Mouse (Mus musculus) forebrain, embryonic 13.5 days (tissue): ENCODE data around the gene Tspan12. TPM values are rescaled to one million over a fixed set of nuclear protein-coding genes. Genes with fewer than 3 reads are reported as not detected.
A peak's percentile ranks its signal among the peaks of the same experiment; 100 is the strongest.

ENCODE experiments used
- ATAC-seq: fragments of 200-750 bp; cut with Nextera tagmentation; 2 replicates; pipeline ENCODE4 v1.8.0; 2017
- H3K27ac ChIP-seq: fragments of 300-500 bp; sonication (generic); 2 replicates; pipeline ENCODE4 v1.5.1; 2015; ENCODE audit warnings: inconsistent platforms, mild to moderate bottlenecking, moderate library complexity
- H3K27me3 ChIP-seq: fragments of 300-500 bp; sonication (generic); 2 replicates; pipeline ENCODE4 v1.6.1; 2015; ENCODE audit warnings: mild to moderate bottlenecking, inconsistent platforms
- H3K36me3 ChIP-seq: fragments of 300-500 bp; sonication (generic); 2 replicates; pipeline ENCODE4 v1.6.1; 2015; ENCODE audit warnings: mild to moderate bottlenecking, inconsistent platforms; ENCODE audit not compliant: poor library complexity, severe bottlenecking
- H3K4me1 ChIP-seq: fragments of 300-500 bp; sonication (generic); 2 replicates; pipeline ENCODE4 v1.6.1; 2015; ENCODE audit warnings: inconsistent platforms
- H3K4me2 ChIP-seq: fragments of 300-500 bp; sonication (generic); 2 replicates; pipeline ENCODE4 v1.6.1; 2015; ENCODE audit warnings: inconsistent platforms, mild to moderate bottlenecking, moderate library complexity
- H3K4me3 ChIP-seq: fragments of 300-500 bp; sonication (generic); 2 replicates; pipeline ENCODE4 v1.5.1; 2015; ENCODE audit warnings: mild to moderate bottlenecking, inconsistent platforms
- H3K9ac ChIP-seq: fragments of 300-500 bp; sonication (generic); 2 replicates; pipeline ENCODE4 v1.6.1; 2015; ENCODE audit warnings: mild to moderate bottlenecking, inconsistent platforms
- H3K9me3 ChIP-seq: fragments of 300-500 bp; sonication (generic); replicated peaks from 2 replicates; pipeline ENCODE4 v1.6.1; 2016; ENCODE audit warnings: inconsistent platforms
- WGBS: fragments of 180-500 bp; shearing (Covaris S2); methylation state at CpG from one replicate; pipeline ENCODE4 v1.1.7; 2015; 5-methylcytosine and 5-hydroxymethylcytosine counted together
- polyA plus RNA-seq: library from polyadenylated mRNA; unstranded; fragments of >200 nt; fragmentation: Nextera tagmentation; extraction: Ambion mirVana; gene quantifications from 2 replicates; pipeline ENCODE4 v1.2.1, GENCODE M21; 2015

Tspan12 gene
- polyA plus RNA-seq, 1 experiment from 2014 or later = 67.3 TPM

GRCm38 (mm10) chr6:21767787-21768221 is 84.5 kb downstream of the Tspan12 start:
- H3K4me2 ChIP-seq = no peak overlapping the region
- no peaks in the 10 kb centered on the region for H3K27me3 ChIP-seq
- no peak overlapping the region for H3K4me3 ChIP-seq
- no peaks in the 10 kb centered on the region for H3K9me3 ChIP-seq
- no peak overlapping the region for H3K9ac ChIP-seq
- 0 out of 2 replicates have a peak, but pooled peaks cover 3% of the 10 kb centered on the region for H3K4me1 ChIP-seq
- H3K27ac ChIP-seq = no peak overlapping the region
- WGBS = 70% methylated on average over 12 of the region's 12 CpGs
- H3K36me3 ChIP-seq = peaks cover 4% of the 10 kb centered on the region
- ATAC-seq = peak; percentile 57; the same call in 1 of the 2 replicates

- Histone ChIP-seq H3K27me3 (no peaks in the 10 kb centered on the region), H3K4me2 (no peak overlapping the region), H3K9me3 (no peaks in the 10 kb centered on the region), H3K4me3 (no peak overlapping the region), H3K4me1 (no peaks in the 10 kb centered on the region), H3K36me3 (no peaks in the 10 kb centered on the region), H3K9ac (no peak overlapping the region), H3K27ac (no peak overlapping the region)
- WGBS = 80% methylated on average over 1 of the region's 1 CpGs
- no peak for ATAC-seq
Measured at GRCm38 (mm10) chr6:21747536-21747935, 104.8 kb downstream of the Tspan12 start.

GRCm38 (mm10) chr6:21744615-21745266 is 107.6 kb downstream of the Tspan12 start:
- Histone ChIP-seq H3K9me3 (no peaks in the 10 kb centered on the region), H3K4me3 (no peak overlapping the region), H3K9ac (no peak overlapping the region), H3K4me2 (no peak overlapping the region), H3K27me3 (no peaks in the 10 kb centered on the region), H3K36me3 (no peaks in the 10 kb centered on the region), H3K4me1 (no peaks in the 10 kb centered on the region), H3K27ac (no peak overlapping the region)
- ATAC-seq = no peak
- 86% methylated on average over 3 of the region's 3 CpGs for WGBS

GRCm38 (mm10) chr6:21740606-21741005 is 111.7 kb downstream of the Tspan12 start:
- WGBS = 50% methylated on average over 2 of the region's 2 CpGs
- no peaks in the 10 kb centered on the region for H3K27me3 ChIP-seq
- no peak for ATAC-seq

GRCm38 (mm10) chr6:21722238-21722637 is 130.1 kb downstream of the Tspan12 start:
- no peaks in the 10 kb centered on the region for H3K4me1 ChIP-seq
- H3K27me3 ChIP-seq = no peaks in the 10 kb centered on the region
- no peaks in the 10 kb centered on the region for H3K9me3 ChIP-seq
- 89% methylated on average over 10 of the region's 10 CpGs for WGBS
- H3K36me3 ChIP-seq = no peaks in the 10 kb centered on the region
- no peak overlapping the region for H3K4me2 ChIP-seq
- no peak overlapping the region for H3K4me3 ChIP-seq
- H3K9ac ChIP-seq = no peak overlapping the region
- no peak for ATAC-seq
- no peak overlapping the region for H3K27ac ChIP-seq

More at GRCm38 (mm10) chr6:21740606-21741005, 111.7 kb downstream of the Tspan12 start:
- no peak overlapping the region for H3K27ac ChIP-seq
- H3K4me2 ChIP-seq = no peak overlapping the region
- no peaks in the 10 kb centered on the region for H3K4me1 ChIP-seq
- no peak overlapping the region for H3K9ac ChIP-seq
- H3K4me3 ChIP-seq = no peak overlapping the region
- H3K9me3 ChIP-seq = no peaks in the 10 kb centered on the region
- no peaks in the 10 kb centered on the region for H3K36me3 ChIP-seq

Other genes starting within 250 kb of the Tspan12 start
- 69.6 and 75.6 TPM in 2 replicates for gene Ing3, start 97.1 kb upstream of the Tspan12 start, polyA plus RNA-seq
- 2.7 and 3.0 TPM in 2 replicates for gene Cped1, start 133.4 kb upstream of the Tspan12 start, polyA plus RNA-seq